Mouse (Mus musculus) heart, adult 2 months (tissue): ENCODE results near the gene Tbc1d10c. TPM values are rescaled to one million over a fixed set of nuclear protein-coding genes. Genes with fewer than 3 reads are reported as not detected.
A peak's percentile ranks its signal among the peaks of the same experiment; 100 is the strongest.

Source experiments
- DNase-seq, 2 experiments: peaks; one replicate each; pipeline ENCODE4 v3.0.0; 2021
- H3K27ac ChIP-seq: fragments of 200-600 bp; 2 replicates; pipeline ENCODE4 v1.8.1; 2022
- H3K27me3 ChIP-seq: fragments of 200-500 bp; 2 replicates; pipeline ENCODE4 v1.6.1; 2012; ENCODE audit warnings: mild to moderate bottlenecking, low read length, inconsistent platforms, mixed read lengths; ENCODE audit not compliant: control insufficient read depth, insufficient read depth
- H3K36me3 ChIP-seq: fragments of 200-500 bp; 2 replicates; pipeline ENCODE4 v1.6.1; 2012; ENCODE audit warnings: low read length, inconsistent platforms; ENCODE audit not compliant: control insufficient read depth, insufficient read depth
- H3K4me1 ChIP-seq: fragments of 200-500 bp; 2 replicates; pipeline ENCODE4 v1.6.1; 2011; ENCODE audit warnings: low read length; ENCODE audit not compliant: control insufficient read depth, insufficient read depth
- H3K4me3 ChIP-seq: fragments of 200-600 bp; 2 replicates; pipeline ENCODE4 v1.8.1; 2022
- H3K79me2 ChIP-seq: fragments of 200-500 bp; replicated peaks from 2 replicates; pipeline ENCODE4 v1.6.1; 2012; ENCODE audit warnings: mild to moderate bottlenecking, inconsistent platforms, low read length, moderate library complexity, mixed read lengths; ENCODE audit not compliant: control insufficient read depth, insufficient read depth
- H3K9ac ChIP-seq: fragments of 200-500 bp; 2 replicates; pipeline ENCODE4 v1.6.1; 2012; ENCODE audit warnings: low read depth, mild to moderate bottlenecking, control low read depth, inconsistent platforms, low read length, mixed read lengths
- CTCF ChIP-seq: fragments of 200-600 bp; IDR thresholded peaks from 2 replicates; pipeline ENCODE4 v1.8.1; 2022; ENCODE audit warnings: antibody characterized with exemption, mild to moderate bottlenecking, moderate library complexity
- EP300 ChIP-seq: fragments of 200-500 bp; IDR thresholded peaks from 2 replicates; pipeline ENCODE4 v1.6.1; 2011; ENCODE audit warnings: low read depth, low read length, control low read depth; ENCODE audit not compliant: insufficient read depth
- POLR2A ChIP-seq: fragments of 200-500 bp; IDR thresholded peaks from 2 replicates; pipeline ENCODE4 v1.6.1; 2011; ENCODE audit warnings: mild to moderate bottlenecking, low read depth, low read length, control low read depth; ENCODE audit not compliant: insufficient read depth
- WGBS: fragments of 180-500 bp; shearing (Covaris S2); methylation state at CpG from one replicate; pipeline ENCODE4 v1.1.7; 2018; 5-methylcytosine and 5-hydroxymethylcytosine counted together
- intact Hi-C: fragments of 180-260 bp; cut with DNase I; formaldehyde crosslinking; loops from one replicate; pipeline ENCODE4 v1.15.1; 2025
- polyA plus RNA-seq: library from polyadenylated mRNA; depleted of rRNA; stranded (reverse); fragments of >200 nt; gene quantifications from 2 replicates; pipeline ENCODE4 v1.2.3, GENCODE M21; 2012
- total RNA-seq, 2 experiments: library from RNA; stranded (reverse); gene quantifications; 2 replicates each; pipeline ENCODE4 v1.2.3; 2021

The Tbc1d10c gene
- total and polyA plus RNA-seq, 3 experiments: 12.4 to 14.4 (median 13.7) TPM

DNA sequence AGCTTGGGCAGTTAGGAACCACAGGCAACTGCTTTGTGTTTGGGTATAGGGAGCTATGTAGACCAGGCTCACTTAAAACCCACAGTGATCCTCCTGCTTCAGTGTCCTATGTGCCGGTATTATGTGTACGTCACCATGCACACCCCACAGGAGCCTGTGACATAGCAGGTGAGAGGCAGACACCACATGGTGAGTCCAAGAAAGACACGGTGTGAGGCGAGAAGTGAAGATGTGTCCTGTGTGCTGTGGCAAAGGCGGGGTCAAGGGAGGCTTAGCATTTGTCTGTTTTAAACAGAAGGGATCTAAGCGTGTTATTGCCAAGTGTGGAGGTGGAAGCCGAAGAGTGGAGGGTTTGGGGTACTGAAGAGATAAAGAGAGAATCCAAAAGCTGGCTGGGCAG is 35.7 kb upstream of the Tbc1d10c start:
- H3K27ac ChIP-seq: no peak overlapping the region
- H3K9ac ChIP-seq: no peak overlapping the region
- intact Hi-C loops: loop anchor here (5.0 kb wide), 3 partner anchors 99 to 209 kb away; partner anchors contain the start of gene Aip
- no peaks in the 10 kb centered on the region for H3K27me3 ChIP-seq
- no peak overlapping the region for H3K4me3 ChIP-seq
- no peaks in the 10 kb centered on the region for H3K36me3 ChIP-seq
- 89% methylated on average over 7 of the region's 7 CpGs for WGBS
- DNase-seq: peak in 1 of 2 experiments; percentile 8
- TF ChIP-seq POLR2A: no peak
- no peak for TF ChIP-seq EP300
- TF ChIP-seq CTCF: no peak
- peaks cover 6% of the 10 kb centered on the region; the same call in 1 of the 2 replicates for H3K4me1 ChIP-seq
- no peaks in the 10 kb centered on the region for H3K79me2 ChIP-seq

DNA sequence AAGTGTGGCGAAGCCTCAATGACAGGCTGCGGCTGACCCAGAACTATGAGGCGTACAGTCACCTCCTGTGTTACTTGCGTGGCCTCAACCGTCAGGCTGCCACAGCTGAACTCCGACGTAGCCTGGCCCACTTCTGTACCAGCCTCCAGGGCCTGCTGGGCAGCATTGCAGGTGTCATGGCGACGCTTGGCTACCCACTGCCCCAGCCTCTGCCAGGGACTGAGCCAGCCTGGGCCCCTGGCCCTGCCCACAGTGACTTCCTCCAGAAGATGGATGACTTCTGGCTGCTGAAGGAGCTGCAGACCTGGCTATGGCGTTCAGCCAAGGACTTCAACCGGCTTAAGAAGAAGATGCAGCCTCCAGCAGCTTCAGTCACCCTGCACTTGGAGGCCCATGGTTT is 31.1 kb upstream of the Tbc1d10c start:
- intact Hi-C loops: no loop called here
- TF ChIP-seq POLR2A (no peak), CTCF (no peak), EP300 (no peak)
- no peak overlapping the region for H3K27ac ChIP-seq
- no peak overlapping the region for H3K4me3 ChIP-seq
- H3K9ac ChIP-seq: no peak overlapping the region
- no peak for DNase-seq
- peaks cover 5% of the 10 kb centered on the region; the same call in 1 of the 2 replicates for H3K4me1 ChIP-seq
- no peaks in the 10 kb centered on the region for H3K79me2 ChIP-seq
- no peaks in the 10 kb centered on the region for H3K27me3 ChIP-seq
- 80% methylated on average over 11 of the region's 11 CpGs for WGBS
- H3K36me3 ChIP-seq: no peaks in the 10 kb centered on the region

- TF ChIP-seq EP300: no peak
- no peak for TF ChIP-seq POLR2A
- TF ChIP-seq CTCF: no peak
- no peak overlapping the region for H3K9ac ChIP-seq
- no peaks in the 10 kb centered on the region for H3K36me3 ChIP-seq
- no peaks in the 10 kb centered on the region for H3K79me2 ChIP-seq
- no peaks in the 10 kb centered on the region for H3K27me3 ChIP-seq
- H3K27ac ChIP-seq: peak overlapping the region; percentile 28
- no peak for DNase-seq
- intact Hi-C loops: no loop called here
- H3K4me1 ChIP-seq: peaks cover 6% of the 10 kb centered on the region; the same call in 1 of the 2 replicates
- no peak overlapping the region for H3K4me3 ChIP-seq
- WGBS: 36% methylated on average over 14 of the region's 14 CpGs
Observed at GRCm38 (mm10) chr19:4220957-4221743, 30.1 kb upstream of the Tbc1d10c start.

- H3K27ac ChIP-seq: no peak overlapping the region
- no peak overlapping the region for H3K9ac ChIP-seq
- intact Hi-C loops: no loop called here
- no peak for DNase-seq
- no peak overlapping the region for H3K4me3 ChIP-seq
- TF ChIP-seq CTCF (no peak), POLR2A (no peak), EP300 (no peak)
- peaks cover 11% of the 10 kb centered on the region for H3K4me1 ChIP-seq
- no peaks in the 10 kb centered on the region for H3K79me2 ChIP-seq
- WGBS: 43% methylated on average over 4 of the region's 4 CpGs
- H3K27me3 ChIP-seq: no peaks in the 10 kb centered on the region
- H3K36me3 ChIP-seq: no peaks in the 10 kb centered on the region
Observed at GRCm38 (mm10) chr19:4220416-4220815, 29.3 kb upstream of the Tbc1d10c start.

DNA sequence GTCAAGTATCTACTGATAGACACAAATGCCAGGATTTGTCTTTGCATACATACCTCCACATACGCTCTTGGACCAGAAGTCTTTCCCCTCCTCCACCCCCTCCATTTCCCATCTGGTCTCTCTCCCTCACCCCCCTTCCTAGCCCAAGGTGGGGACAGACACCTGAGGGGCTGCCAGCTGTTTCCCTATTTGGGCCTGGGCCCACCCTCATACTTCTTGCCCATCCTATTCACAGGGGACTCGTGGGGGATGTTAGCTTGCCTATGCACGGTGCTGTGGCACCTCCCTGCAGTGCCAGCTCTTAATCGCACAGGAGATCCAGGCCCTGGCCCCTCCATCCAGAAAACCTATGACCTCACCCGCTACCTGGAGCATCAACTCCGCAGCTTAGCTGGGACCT is 28.9 kb upstream of the Tbc1d10c start:
- no peak overlapping the region for H3K9ac ChIP-seq
- WGBS: 89% methylated on average over 6 of the region's 6 CpGs
- H3K27me3 ChIP-seq: no peaks in the 10 kb centered on the region
- intact Hi-C loops: no loop called here
- H3K4me3 ChIP-seq: no peak overlapping the region
- no peaks in the 10 kb centered on the region for H3K79me2 ChIP-seq
- no peak for DNase-seq
- TF ChIP-seq EP300: no peak
- no peak for TF ChIP-seq POLR2A
- TF ChIP-seq CTCF: no peak
- H3K36me3 ChIP-seq: no peaks in the 10 kb centered on the region
- H3K27ac ChIP-seq: no peak overlapping the region
- peaks cover 11% of the 10 kb centered on the region for H3K4me1 ChIP-seq

GRCm38 (mm10) chr19:4218784-4219183 is 27.7 kb upstream of the Tbc1d10c start:
- Histone ChIP-seq H3K27ac (no peak overlapping the region), H3K27me3 (no peaks in the 10 kb centered on the region), H3K9ac (no peak overlapping the region), H3K36me3 (no peaks in the 10 kb centered on the region), H3K4me3 (no peak overlapping the region), H3K4me1 (peaks cover 12% of the 10 kb centered on the region), H3K79me2 (no peaks in the 10 kb centered on the region)
- intact Hi-C loops: no loop called here
- WGBS: 82% methylated on average over 1 of the region's 1 CpGs
- TF ChIP-seq POLR2A (no peak), CTCF (no peak), EP300 (no peak)
- no peak for DNase-seq
